Mouse (Mus musculus): Measurements from ENCODE around the gene Plaur. TPM values are rescaled to one million over a fixed set of nuclear protein-coding genes. Genes with fewer than 3 reads are reported as not detected.

Gene Plaur
- polyA plus RNA-seq (2015; fragmentation: Nextera tagmentation; extraction: Ambion mirVana) = 3.3 and 3.5 TPM in 2 replicates

DNA sequence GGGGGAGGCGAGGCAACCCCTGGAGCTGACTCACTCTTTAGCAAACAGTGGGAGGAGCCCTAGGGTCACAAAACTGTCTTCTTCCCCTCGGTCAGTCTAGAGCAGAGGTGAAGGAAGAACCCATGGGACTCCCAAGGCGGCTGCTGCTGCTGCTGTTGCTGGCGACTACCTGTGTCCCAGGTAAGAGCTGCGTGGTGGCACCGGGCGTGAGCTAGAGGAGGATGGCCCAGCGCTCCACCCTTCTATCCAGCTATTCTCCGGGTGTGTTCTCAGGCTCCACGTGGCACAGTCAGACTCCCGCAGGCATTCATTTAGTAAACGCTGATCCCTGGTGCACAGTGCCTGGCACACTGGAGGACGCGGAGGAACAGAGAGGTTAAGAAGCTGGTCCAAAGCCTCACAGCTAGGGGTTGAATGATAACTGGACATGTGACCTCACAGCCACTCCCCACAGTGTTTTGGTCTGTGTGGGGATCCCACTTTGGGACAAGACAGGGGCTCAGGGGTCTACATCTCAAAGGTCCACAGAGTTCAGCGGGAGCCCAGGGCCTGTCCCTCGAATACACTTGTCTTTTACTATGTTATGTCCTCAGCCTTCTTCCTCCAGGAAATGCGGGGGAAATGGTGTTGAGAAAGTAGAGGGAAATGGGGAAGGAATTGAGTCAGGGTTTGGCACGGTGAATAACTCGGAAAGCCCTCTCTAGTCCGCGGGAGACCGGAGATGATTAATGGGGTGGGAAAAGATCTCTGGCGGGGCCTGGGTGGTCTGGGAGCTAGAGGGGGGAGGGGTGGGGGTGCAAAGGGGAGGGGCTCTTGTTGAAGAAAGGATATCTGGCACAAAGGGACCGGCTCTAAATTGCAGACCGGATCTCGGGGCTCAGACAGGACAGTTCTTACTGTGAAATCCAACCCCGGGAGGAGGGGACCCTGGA, at the start of gene Plaur:
TSS of gene Plaur (plus strand) at position 97 of the 932 bp plus-strand sequence.
- Histone ChIP-seq H3K27ac (no peak within 1 kb of the TSS), H3K4me1 (peaks cover 10% of the 10 kb centered on the region), H3K36me3 (no peaks in the 10 kb centered on the region), H3K9ac (no peak within 1 kb of the TSS), H3K4me2 (replicated peaks) (peak within 1 kb of the TSS; percentile 54), H3K27me3 (peaks cover 10% of the 10 kb centered on the region; the same call in 1 of the 2 replicates), H3K4me3 (peak within 1 kb of the TSS; percentile 23), H3K9me3 (no peaks in the 10 kb centered on the region)
- peak; percentile 33 for ATAC-seq (ENCODE audit: low FRiP score, low read depth)
- WGBS = 5% methylated on average over 27 of the region's 27 CpGs

DNA sequence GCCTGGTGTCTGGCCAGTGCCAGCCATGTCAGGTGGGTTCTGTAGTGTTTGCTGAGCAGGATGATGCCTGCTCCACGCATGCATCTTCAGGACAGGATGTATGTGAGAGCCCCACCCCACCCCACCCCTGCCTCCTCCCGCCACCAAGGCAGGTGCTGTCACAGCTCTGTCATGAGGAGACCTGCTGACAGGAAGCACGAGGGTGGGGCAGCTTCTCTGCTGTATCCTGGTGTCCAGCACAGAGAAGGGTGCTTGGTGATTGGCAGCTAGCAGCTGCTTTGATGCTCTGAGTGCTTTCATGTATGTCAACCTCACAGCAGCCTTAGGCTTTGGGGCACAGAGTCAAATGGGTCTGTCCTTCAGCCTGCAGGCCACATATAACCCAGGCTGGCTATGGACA, 48.7 kb upstream of the Plaur start:
- no peak overlapping the region for H3K27ac ChIP-seq
- ATAC-seq (ENCODE audit: low FRiP score, low read depth) = no peak
- WGBS = 83% methylated on average over 3 of the region's 3 CpGs

DNA sequence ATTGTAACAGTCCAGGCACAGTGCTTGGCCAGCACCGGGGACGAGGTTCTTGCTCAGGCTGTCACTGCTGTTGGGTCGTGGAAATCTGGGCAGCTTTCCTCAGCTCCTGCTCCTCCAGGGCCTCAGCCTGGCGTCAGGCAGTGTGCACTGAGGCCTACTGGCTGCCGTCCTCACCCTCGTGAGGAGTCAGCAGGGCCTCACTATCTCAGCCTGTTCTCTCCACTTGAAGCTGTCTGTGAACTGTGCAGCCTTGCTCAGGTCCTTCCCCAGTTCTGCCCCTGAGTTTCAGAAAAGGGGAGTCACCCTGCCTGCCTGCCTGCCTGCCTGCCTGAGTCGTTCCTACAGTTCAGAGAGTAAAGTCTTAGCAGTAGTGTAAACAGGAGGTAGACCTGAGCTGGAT, 47.0 kb upstream of the Plaur start:
- no peak overlapping the region for H3K4me2 ChIP-seq (replicated peaks)
- no peaks in the 10 kb centered on the region for H3K9me3 ChIP-seq
- WGBS = 88% methylated on average over 7 of the region's 7 CpGs
- H3K9ac ChIP-seq = no peak overlapping the region
- no peak overlapping the region for H3K4me3 ChIP-seq
- peaks cover 6% of the 10 kb centered on the region for H3K4me1 ChIP-seq
- no peak overlapping the region for H3K27ac ChIP-seq
- peaks cover 40% of the 10 kb centered on the region for H3K36me3 ChIP-seq
- no peak for ATAC-seq (ENCODE audit: low FRiP score, low read depth)
- H3K27me3 ChIP-seq = no peaks in the 10 kb centered on the region

More for the DNA sequence above, 48.7 kb upstream of the Plaur start:
- Histone ChIP-seq H3K4me3 (no peak overlapping the region), H3K4me2 (replicated peaks) (no peak overlapping the region), H3K36me3 (peaks cover 43% of the 10 kb centered on the region), H3K4me1 (peaks cover 9% of the 10 kb centered on the region), H3K9ac (no peak overlapping the region), H3K27me3 (no peaks in the 10 kb centered on the region), H3K9me3 (no peaks in the 10 kb centered on the region)

DNA sequence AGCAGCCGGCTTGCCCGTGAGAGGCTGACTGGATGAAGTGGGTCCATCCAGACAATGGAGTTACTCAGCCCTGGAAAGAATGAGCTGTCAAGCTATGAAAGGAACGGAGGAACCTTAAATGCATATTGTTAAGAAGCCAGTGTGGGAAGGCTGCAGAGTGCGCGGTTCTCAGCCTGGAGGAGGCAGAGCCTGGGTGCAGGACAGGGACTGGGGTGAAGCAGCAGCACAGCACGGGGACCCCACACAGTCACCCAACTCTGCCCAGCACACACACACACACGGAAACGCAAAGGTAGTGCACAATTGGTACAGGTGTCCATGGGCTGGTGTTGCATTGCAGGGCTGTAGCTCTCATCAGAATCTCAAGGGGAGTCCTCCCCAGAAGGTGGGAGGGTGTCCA, 42.7 kb upstream of the Plaur start:
- H3K27me3 ChIP-seq = no peaks in the 10 kb centered on the region
- no peaks in the 10 kb centered on the region for H3K9me3 ChIP-seq
- WGBS = 91% methylated on average over 8 of the region's 8 CpGs
- no peak overlapping the region for H3K27ac ChIP-seq
- no peak for ATAC-seq (ENCODE audit: low FRiP score, low read depth)
- no peak overlapping the region for H3K9ac ChIP-seq
- H3K4me3 ChIP-seq = no peak overlapping the region
- H3K36me3 ChIP-seq = peaks cover 55% of the 10 kb centered on the region
- peaks cover 6% of the 10 kb centered on the region for H3K4me1 ChIP-seq
- H3K4me2 ChIP-seq (replicated peaks) = no peak overlapping the region

DNA sequence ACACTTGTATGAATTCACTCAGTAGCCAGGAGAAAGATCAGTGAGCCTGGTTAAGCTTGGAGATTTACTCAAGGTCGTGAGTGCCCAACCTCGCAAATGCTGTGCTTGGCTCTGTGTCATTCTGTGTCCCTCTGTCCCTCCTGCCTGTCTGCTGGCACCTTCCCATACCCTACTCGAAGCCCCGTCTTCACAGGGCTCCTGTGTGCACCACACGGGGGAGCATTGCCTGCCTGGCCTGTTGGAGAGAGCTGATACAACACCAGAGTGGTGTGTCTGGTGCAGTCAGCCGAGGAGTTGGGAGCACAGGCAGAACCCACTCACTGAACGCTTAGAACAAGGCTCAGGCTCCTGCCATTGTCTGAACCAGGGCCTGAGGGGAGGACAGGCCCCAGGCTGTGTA, 40.6 kb upstream of the Plaur start:
- H3K27ac ChIP-seq = no peak overlapping the region
- H3K9me3 ChIP-seq = no peaks in the 10 kb centered on the region
- no peak overlapping the region for H3K9ac ChIP-seq
- H3K4me2 ChIP-seq (replicated peaks) = no peak overlapping the region
- no peak for ATAC-seq (ENCODE audit: low FRiP score, low read depth)
- H3K4me3 ChIP-seq = no peak overlapping the region
- H3K36me3 ChIP-seq = peaks cover 46% of the 10 kb centered on the region
- WGBS = 79% methylated on average over 7 of the region's 7 CpGs
- no peaks in the 10 kb centered on the region for H3K27me3 ChIP-seq
- H3K4me1 ChIP-seq = peaks cover 6% of the 10 kb centered on the region

DNA sequence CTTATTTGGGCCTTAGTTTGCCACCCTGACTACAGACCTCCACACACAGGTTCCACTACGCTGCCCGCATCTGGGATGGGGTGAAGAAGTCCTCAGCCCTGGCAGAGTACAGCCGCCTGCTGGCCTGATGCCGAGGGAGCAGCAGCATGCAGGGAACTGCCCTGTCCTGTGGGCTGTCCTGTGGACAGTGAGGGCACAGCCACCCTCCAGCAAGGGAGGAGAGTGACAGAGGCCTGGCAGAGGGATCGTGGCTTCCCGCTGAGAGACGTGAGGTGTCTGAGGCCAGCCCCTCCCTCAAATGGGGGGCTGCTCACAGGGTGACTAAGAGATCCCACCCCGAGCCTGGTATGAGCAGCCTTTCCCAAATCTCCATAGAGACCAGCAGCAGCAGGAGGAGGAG, 40.0 kb upstream of the Plaur start:
- WGBS = 80% methylated on average over 8 of the region's 8 CpGs
- Histone ChIP-seq H3K9me3 (no peaks in the 10 kb centered on the region), H3K4me1 (peaks cover 3% of the 10 kb centered on the region), H3K36me3 (peaks cover 40% of the 10 kb centered on the region), H3K4me2 (replicated peaks) (no peak overlapping the region), H3K27ac (no peak overlapping the region), H3K9ac (0 out of 2 replicates have a peak overlapping the region, but pooled peaks have one; percentile 4), H3K4me3 (no peak overlapping the region), H3K27me3 (no peaks in the 10 kb centered on the region)
- no peak for ATAC-seq (ENCODE audit: low FRiP score, low read depth)

DNA sequence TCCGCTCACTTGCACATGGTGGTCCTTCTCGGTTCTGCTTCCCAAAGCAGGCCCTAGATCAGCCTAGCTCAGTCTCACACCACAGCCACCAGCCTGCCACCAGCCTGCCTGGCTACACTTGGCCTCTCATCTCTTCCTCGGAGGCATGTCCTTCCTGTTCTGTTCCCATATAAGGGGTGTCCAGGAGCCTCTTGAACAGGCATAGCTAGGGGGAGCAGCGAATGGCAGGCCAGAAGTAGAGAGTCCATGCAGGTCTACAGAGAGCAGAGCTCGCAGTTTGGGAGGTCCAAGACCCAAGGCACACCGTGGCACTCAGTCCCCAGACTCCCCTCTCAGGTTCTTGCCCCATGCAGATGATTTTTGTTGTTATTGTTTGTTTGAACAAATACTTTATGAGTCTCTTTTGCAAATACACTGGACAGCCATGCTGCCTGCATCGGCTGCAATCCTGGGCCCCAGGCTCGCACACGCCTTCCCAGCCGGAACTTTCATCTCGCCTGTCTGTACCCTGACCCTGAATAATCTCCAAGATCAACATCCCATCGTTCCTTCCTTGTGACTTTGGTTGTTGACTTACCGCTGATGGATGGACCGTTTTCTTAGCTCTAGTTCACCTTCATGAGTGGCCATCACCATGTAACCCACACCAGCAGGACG, 39.0 kb upstream of the Plaur start:
- no peak for ATAC-seq (ENCODE audit: low FRiP score, low read depth)
- Histone ChIP-seq H3K9me3 (no peaks in the 10 kb centered on the region), H3K27ac (no peak overlapping the region), H3K4me2 (replicated peaks) (no peak overlapping the region), H3K9ac (no peak overlapping the region), H3K4me3 (no peak overlapping the region), H3K36me3 (peaks cover 39% of the 10 kb centered on the region), H3K27me3 (no peaks in the 10 kb centered on the region), H3K4me1 (no peaks in the 10 kb centered on the region)
- 92% methylated on average over 15 of the region's 15 CpGs for WGBS

DNA sequence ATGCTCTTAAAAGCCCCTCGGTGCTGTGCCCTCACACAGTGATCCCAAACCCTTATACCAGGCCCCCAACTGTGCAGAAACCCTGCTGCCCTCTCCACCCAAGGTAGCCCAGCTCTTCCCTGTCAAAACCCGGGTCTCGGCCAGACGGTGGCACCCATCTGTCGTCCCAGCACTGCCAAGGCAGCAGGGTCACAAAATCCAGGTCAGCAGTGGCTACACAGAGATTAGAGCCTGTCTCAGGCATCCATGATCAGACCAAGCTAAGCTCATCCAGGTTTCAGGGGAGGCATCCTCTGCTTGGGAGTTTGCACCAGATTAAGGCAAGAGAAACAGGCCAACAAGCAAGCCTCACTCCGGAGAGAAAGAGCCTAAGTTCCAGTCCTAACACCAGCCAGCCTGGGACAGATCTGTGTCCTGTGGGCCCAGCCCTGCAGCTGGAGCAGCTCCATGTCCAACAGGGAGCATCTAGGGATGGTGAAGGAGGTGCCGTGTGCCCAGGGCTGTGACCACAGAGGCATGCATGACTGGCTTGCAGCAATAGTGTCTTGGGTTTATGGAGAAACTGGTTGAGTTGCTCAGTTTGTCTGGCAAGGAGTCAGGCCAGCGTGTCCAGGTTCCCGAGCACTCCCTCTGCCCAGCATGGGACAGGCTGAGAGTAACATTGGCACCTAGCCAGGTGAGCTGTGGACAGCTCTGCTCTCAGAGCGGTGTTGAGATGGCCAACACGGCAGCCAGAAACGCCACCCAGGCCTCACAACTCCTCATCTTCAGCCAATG, 38.1 kb upstream of the Plaur start:
- Histone ChIP-seq H3K27me3 (no peaks in the 10 kb centered on the region), H3K4me2 (replicated peaks) (no peak overlapping the region), H3K36me3 (peaks cover 39% of the 10 kb centered on the region), H3K4me3 (no peak overlapping the region), H3K9ac (no peak overlapping the region), H3K9me3 (no peaks in the 10 kb centered on the region), H3K4me1 (no peaks in the 10 kb centered on the region), H3K27ac (no peak overlapping the region)
- ATAC-seq (ENCODE audit: low FRiP score, low read depth) = no peak
- WGBS = 81% methylated on average over 12 of the region's 12 CpGs

DNA sequence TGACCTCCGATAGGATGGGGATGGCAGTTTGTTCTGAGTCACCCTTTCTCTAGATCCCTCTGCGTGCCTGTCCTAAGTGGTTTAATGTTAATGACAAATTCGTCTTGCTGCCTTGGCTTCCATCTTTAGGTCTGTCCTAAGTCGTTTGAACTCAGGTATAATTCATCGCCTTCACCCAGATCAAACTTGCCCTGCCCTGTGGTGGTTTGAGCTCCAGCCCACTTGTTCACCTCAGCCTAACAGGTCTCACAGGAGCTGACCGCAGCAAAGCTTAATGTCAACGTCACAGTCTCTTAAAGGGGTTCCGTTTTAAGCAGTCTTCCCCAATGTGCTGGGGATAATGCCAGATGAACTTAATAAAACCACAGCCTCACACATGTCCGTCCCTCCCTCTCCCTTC, 36.4 kb upstream of the Plaur start:
- H3K36me3 ChIP-seq = peaks cover 28% of the 10 kb centered on the region
- WGBS = 72% methylated on average over 9 of the region's 9 CpGs
- H3K9ac ChIP-seq = no peak overlapping the region
- H3K27ac ChIP-seq = no peak overlapping the region
- H3K4me2 ChIP-seq (replicated peaks) = no peak overlapping the region
- H3K4me3 ChIP-seq = no peak overlapping the region
- 0 out of 2 replicates have a peak, but pooled peaks cover 4% of the 10 kb centered on the region for H3K4me1 ChIP-seq
- no peaks in the 10 kb centered on the region for H3K9me3 ChIP-seq
- H3K27me3 ChIP-seq = no peaks in the 10 kb centered on the region
- no peak for ATAC-seq (ENCODE audit: low FRiP score, low read depth)

DNA sequence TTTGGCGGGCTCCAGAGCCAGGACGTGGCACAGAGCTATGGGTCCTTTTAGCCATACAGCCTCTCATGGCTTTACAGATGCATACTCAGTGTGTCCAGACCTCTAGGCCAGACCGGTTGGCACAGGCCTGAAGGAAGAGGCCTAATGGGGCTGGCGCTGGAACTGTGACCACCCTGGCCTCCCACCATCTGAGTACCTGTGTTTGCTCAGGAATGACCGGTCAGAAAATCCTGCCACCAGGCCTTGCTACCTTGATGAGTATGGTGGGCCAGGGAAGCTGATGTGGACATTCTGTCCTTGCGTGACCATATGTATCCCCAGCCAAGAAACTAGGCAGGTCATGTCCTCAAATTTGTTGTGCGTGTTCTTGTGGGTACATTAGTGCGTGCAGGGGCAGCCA, 35.1 kb upstream of the Plaur start:
- no peak for ATAC-seq (ENCODE audit: low FRiP score, low read depth)
- Histone ChIP-seq H3K36me3 (peaks cover 16% of the 10 kb centered on the region), H3K4me2 (replicated peaks) (no peak overlapping the region), H3K4me1 (0 out of 2 replicates have a peak, but pooled peaks cover 4% of the 10 kb centered on the region), H3K27me3 (peaks cover 10% of the 10 kb centered on the region), H3K9me3 (no peaks in the 10 kb centered on the region), H3K4me3 (no peak overlapping the region), H3K27ac (no peak overlapping the region), H3K9ac (no peak overlapping the region)
- WGBS = 94% methylated on average over 8 of the region's 8 CpGs

DNA sequence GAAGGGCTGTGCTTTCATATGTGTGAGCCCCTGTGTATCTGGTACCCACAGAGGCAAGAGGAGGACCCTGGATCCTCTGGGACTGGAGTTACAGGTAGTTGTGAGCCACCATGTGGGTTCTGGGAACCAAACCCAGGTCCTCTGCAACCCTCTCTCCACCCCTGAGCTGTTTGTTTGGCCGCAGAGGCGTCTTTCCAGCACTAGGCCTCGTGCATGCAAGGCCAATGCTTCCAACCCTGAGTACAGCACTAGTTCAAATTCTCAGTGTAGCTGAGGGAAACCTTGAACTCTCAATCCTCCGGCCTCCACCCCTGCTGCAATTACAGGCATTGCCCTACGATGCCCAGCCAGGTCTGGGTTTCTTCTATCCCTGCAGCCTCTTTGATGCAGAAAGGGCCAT, 33.6 kb upstream of the Plaur start:
- Histone ChIP-seq H3K27ac (no peak overlapping the region), H3K9me3 (no peaks in the 10 kb centered on the region), H3K4me1 (0 out of 2 replicates have a peak, but pooled peaks cover 4% of the 10 kb centered on the region), H3K4me3 (no peak overlapping the region), H3K36me3 (0 out of 2 replicates have a peak, but pooled peaks cover 3% of the 10 kb centered on the region), H3K4me2 (replicated peaks) (no peak overlapping the region), H3K9ac (no peak overlapping the region), H3K27me3 (peaks cover 25% of the 10 kb centered on the region)
- no peak for ATAC-seq (ENCODE audit: low FRiP score, low read depth)
- WGBS = 81% methylated on average over 5 of the region's 5 CpGs

Measured in limb, embryonic 13.5 days (tissue).